In genomic region chr12:71577349-71577748, GRCm38 (mm10) we compare ENCODE assay signal across 8 mouse cellular contexts.
DNase-seq lines count a peak whose midpoint lies in the region; ATAC-seq and TF ChIP-seq lines count a peak whose summit lies in the region.

No protein-coding gene starts in this region.

- peaks cover 51% of the 10 kb centered on the region for H3K4me1 ChIP-seq in heart, embryonic 10.5 days
- no peaks in the 10 kb centered on the region for H3K4me1 ChIP-seq in bone marrow, adult 2 months (ENCODE audit: control insufficient read depth, insufficient read depth, low read length)
- H3K4me1 ChIP-seq in embryonic facial prominence, embryonic 15.5 days, result peaks cover 13% of the 10 kb centered on the region
- H3K4me1 ChIP-seq in liver, embryonic 13.5 days (replicated peaks), result no peaks in the 10 kb centered on the region

- DNase-seq in heart, embryonic 10.5 days (ENCODE audit: low spot score), result no peak
- no peak for DNase-seq in heart, postnatal 25 days (ENCODE audit: low spot score)
- DNase-seq in liver, embryonic 13.5 days, result peak; percentile 0
- peak; percentile 3 for DNase-seq in naive thymus-derived CD4-positive, alpha-beta T cell, adult 2 months (ENCODE audit: low read depth)
- DNase-seq in spleen, postnatal 36 days (ENCODE audit: low spot score in 2 of 2), result no peak

- no peak for TF ChIP-seq CTCF in bone marrow, adult 2 months (IDR thresholded peaks at IDR 0.05; ENCODE audit: control insufficient read depth, insufficient read depth, low read length)

- H3K4me2 ChIP-seq in embryonic facial prominence, embryonic 15.5 days (replicated peaks), result peak overlapping the region; percentile 53
- H3K4me2 ChIP-seq in liver, embryonic 13.5 days, result peak overlapping the region; percentile 52

- intact Hi-C loops in heart, postnatal 25 days (cut with DNase I), result loop anchor here (10.0 kb wide), 1 partner anchor 383 kb away; no protein-coding TSS in a partner anchor

- no peaks in the 10 kb centered on the region for H3K27me3 ChIP-seq in heart, embryonic 10.5 days (ENCODE audit: insufficient read depth, poor library complexity, severe bottlenecking)
- H3K27me3 ChIP-seq in embryonic facial prominence, embryonic 15.5 days, result no peaks in the 10 kb centered on the region
- H3K27me3 ChIP-seq in liver, embryonic 13.5 days, result no peaks in the 10 kb centered on the region

- peak; percentile 77 for ATAC-seq in embryonic facial prominence, embryonic 15.5 days (ENCODE audit: insufficient number of reproducible peaks, low FRiP score, low TSS enrichment, low read depth)
- ATAC-seq in inflammation-experienced regulatory T-cells, adult 6 months, result peak; percentile 32
- ATAC-seq in liver, embryonic 13.5 days (ENCODE audit: low read depth), result 0 out of 2 replicates have a peak, but pooled peaks have one; percentile 29

- H3K9ac ChIP-seq in embryonic facial prominence, embryonic 15.5 days, result no peak overlapping the region
- H3K9ac ChIP-seq in liver, embryonic 13.5 days, result no peak overlapping the region

- TF ChIP-seq POLR2A in bone marrow, adult 2 months (IDR thresholded peaks at IDR 0.05; ENCODE audit: borderline replicate concordance, control insufficient read depth, low read depth, low read length), result no peak

- H3K36me3 ChIP-seq in heart, embryonic 10.5 days, result no peaks in the 10 kb centered on the region
- no peaks in the 10 kb centered on the region for H3K36me3 ChIP-seq in embryonic facial prominence, embryonic 15.5 days
- no peaks in the 10 kb centered on the region for H3K36me3 ChIP-seq in liver, embryonic 13.5 days

- H3K27ac ChIP-seq in heart, embryonic 10.5 days, result no peak overlapping the region
- H3K27ac ChIP-seq in bone marrow, adult 2 months (ENCODE audit: control insufficient read depth, insufficient read depth, low read depth, low read length, poor library complexity), result no peak overlapping the region
- H3K27ac ChIP-seq in embryonic facial prominence, embryonic 15.5 days (replicated peaks), result no peak overlapping the region
- H3K27ac ChIP-seq in liver, embryonic 13.5 days, result no peak overlapping the region

- H3K9me3 ChIP-seq in heart, embryonic 10.5 days, result no peaks in the 10 kb centered on the region
- H3K9me3 ChIP-seq in embryonic facial prominence, embryonic 15.5 days (replicated peaks), result no peaks in the 10 kb centered on the region
- H3K9me3 ChIP-seq in liver, embryonic 13.5 days (replicated peaks), result no peaks in the 10 kb centered on the region

- WGBS in heart, embryonic 10.5 days, result 7% methylated on average over 9 of the region's 9 CpGs
- WGBS in bone marrow, adult 2 months, result 4% methylated on average over 9 of the region's 9 CpGs
- 3% methylated on average over 9 of the region's 9 CpGs for WGBS in embryonic facial prominence, embryonic 15.5 days
- 3% methylated on average over 9 of the region's 9 CpGs for WGBS in liver, embryonic 13.5 days (ENCODE audit: insufficient replicate concordance)

- peak overlapping the region; percentile 53 for H3K4me3 ChIP-seq in heart, embryonic 10.5 days
- H3K4me3 ChIP-seq in bone marrow, adult 2 months (replicated peaks; ENCODE audit: control insufficient read depth, low read depth, low read length), result peak overlapping the region; percentile 24
- H3K4me3 ChIP-seq in embryonic facial prominence, embryonic 15.5 days (replicated peaks), result peak overlapping the region; percentile 32
- peak overlapping the region; percentile 28 for H3K4me3 ChIP-seq in liver, embryonic 13.5 days (replicated peaks)

Comparison
In these comparisons a context has a peak if more than half of its experiments do, and no peak if none do; other contexts are left out.
1. DNase-seq: peak in liver, embryonic 13.5 days (single experiment) and naive thymus-derived CD4-positive, alpha-beta T cell, adult 2 months (single experiment); none in heart, embryonic 10.5 days (single experiment), heart, postnatal 25 days (single experiment) and spleen, postnatal 36 days (0 of 2).
2. Peak in every context shown above with its lines, with median percentiles within 50 percentile points of each other: H3K4me3 ChIP-seq and ATAC-seq.